Mouse (Mus musculus): ENCODE data around the gene Disp2.

DNA sequence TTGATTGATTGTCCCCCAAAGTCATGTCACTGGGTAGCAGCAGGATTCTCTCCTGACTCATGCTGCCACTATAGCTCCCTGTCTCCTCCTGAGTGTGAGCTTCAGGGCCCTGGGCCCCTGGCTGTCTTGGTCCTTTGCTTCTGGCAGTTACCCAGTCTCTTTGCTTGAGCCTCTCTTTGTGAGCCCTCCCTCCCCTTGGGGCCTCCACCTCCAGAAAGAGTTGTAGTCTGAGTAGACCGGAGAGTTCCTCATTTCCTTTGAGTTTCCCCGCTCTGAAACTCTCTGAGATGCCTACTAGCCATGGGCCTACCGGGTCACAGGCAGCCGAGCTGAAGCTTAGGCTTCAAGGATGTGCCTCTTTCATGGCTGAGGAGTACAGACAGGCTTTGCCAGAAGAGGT, 14.1 kb downstream of the Disp2 start:
- no peak for TF ChIP-seq POLR2A (IDR thresholded peaks at IDR 0.05; ENCODE audit: borderline replicate concordance, insufficient read depth, low read length)
- TF ChIP-seq CTCF (IDR thresholded peaks at IDR 0.05; ENCODE audit: borderline replicate concordance, insufficient read depth, low read depth, low read length) = no peak

Data from cerebellum, adult 2 months (tissue).